Mouse (Mus musculus): ENCODE data around the gene Elf1.
A peak's percentile ranks its signal among the peaks of the same experiment; 100 is the strongest.

- TF ChIP-seq POLR2A (IDR thresholded peaks at IDR 0.05; ENCODE audit: control insufficient read depth, low read depth, low read length) (peak; percentile 20), CTCF (IDR thresholded peaks at IDR 0.05; ENCODE audit: control insufficient read depth, insufficient read depth, insufficient replicate concordance, low read depth, low read length) (no peak)
These were observed 551 bp downstream of the Elf1 start, which contains the start of gene Wbp4 for GRCm38 (mm10) chr14:79481339-79482151.
